Mouse (Mus musculus): ENCODE results near the gene Phldb1. TPM values are rescaled to one million over a fixed set of nuclear protein-coding genes. Genes with fewer than 3 reads are reported as not detected.
A peak's percentile ranks its signal among the peaks of the same experiment; 100 is the strongest.

The Phldb1 gene
- polyA plus RNA-seq, 2 experiments from 2014 or later: 0.32 TPM; not detected in 1

DNA sequence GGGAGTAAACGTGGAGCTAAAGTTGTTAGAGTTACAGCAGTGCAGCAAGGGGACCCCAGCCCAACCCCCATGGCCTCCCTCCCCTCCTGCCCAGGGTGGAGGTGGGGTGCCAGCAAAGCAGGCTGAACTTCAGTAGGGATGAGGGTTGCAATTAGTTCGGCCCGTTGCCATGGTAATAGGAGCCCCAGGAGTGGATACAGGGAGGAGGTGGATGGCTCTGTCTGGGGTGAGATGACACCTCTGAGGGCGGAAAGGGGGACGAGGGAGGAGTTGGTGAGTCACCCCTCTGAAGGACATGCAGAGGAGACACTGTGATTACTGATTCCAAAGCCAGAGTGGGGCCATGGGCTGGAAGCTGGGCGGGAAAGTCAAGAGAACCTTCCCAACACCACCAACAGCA lies 26.1 kb downstream of the Phldb1 start:
- no peak for ATAC-seq

DNA sequence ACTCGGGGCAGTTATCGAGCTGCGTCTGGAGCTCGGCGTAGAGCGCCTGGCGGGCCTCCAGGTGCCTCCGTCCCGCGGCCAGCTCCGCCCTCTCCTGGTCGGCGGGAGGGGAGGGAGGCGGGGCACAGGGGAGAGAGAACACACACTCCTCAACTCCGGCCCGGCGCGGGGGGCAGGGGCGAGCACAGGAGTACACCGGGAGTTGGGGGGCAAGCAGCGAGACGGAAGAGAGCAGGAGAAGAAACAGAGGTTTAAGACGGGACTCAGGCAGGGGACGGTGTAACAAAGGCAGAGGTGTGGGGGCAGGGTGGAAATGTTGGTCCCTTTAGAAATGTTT lies 26.6 kb downstream of the Phldb1 start:
- ATAC-seq: no peak

DNA sequence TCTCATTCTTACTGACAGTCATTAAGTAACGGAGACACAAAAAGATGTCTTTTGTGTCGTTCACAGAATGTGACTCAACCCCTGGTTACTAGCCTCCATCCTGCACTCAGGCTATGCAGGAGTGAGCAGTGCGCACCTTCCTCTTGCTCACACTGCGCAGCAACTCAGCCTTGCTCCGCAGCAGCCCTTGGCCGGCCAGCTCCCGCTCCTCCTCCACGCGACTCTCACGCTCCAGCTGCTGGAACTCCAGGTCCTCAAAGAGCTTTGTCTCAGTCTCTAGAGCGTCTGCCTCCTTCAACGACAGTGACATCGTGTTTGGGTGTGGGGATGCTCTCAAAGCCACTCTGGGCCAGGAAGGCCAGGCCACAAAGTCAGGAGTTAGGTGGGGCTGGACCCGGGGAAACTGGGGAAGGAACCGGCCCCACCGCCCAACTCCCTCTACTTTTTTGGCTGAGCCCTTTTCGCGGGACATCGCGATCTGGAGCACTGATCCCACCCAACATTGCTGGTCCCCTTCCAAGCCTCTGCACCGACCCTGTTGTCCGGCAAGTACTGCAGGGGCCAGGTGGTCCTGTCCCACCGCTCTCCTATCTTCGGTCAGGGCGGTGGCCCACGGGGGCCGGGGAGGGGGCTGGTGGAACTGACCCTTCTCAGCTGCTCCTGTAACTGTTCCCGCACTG lies 27.1 kb downstream of the Phldb1 start:
- ATAC-seq: no peak

DNA sequence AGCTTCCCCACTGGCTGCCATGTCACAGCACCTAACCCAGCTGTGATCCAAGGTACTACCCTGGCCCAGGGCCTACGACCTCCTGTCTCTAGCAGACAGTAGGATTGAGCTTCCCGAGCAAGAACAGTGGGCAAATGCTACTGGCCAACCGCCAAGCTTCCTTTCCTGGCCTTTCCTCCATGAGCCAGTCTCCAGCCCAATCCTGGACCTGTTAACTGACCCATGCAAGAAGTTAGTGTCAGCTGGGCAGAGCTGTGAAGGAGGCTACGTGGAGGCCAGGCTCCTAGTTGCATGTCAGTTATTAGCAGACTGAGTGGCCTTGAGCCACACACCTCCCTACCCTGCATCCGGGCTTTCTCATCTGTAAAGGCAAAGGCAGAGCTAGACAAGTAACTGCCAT lies 35.3 kb downstream of the Phldb1 start:
- no peak for ATAC-seq

DNA sequence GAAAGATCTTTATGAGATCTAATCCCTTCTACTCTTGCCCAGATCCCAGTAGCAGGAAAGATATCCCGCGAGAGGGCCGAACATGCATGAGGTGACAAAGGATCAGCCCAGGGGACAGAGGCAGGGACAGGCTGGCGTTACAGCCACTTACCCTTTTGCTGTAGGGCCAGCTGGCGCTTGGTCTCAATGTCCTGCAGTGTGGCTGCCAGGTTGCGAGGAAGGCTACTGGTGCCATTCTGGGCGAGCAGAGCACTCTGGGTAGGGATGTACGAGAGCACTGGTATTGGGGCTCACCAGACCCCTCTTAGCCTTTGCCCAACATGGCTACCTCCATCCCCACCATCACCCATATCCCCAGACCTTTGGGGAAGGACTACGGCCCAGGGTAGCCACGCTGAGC lies 35.8 kb downstream of the Phldb1 start:
- no peak for ATAC-seq

DNA sequence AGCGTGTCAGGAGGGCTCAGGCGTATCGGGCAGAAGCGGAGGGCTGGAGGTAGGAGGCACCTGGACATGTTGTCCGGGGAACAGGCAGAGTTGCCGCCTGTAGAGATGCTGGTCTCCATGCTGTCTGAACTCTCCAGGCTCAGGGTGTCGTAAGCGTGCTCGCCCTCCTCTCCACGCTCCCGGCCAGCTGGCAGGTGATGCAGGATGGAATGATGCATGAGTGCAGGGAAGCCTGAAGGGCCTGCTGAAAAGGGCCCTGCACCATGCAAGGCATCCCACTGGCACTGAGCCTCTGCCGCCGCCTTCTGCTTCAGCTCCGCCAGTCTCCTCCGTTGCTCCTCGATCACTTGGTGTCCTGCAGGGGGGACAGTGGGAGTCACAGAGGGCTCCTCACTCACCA lies 37.1 kb downstream of the Phldb1 start:
- no peak for ATAC-seq

DNA sequence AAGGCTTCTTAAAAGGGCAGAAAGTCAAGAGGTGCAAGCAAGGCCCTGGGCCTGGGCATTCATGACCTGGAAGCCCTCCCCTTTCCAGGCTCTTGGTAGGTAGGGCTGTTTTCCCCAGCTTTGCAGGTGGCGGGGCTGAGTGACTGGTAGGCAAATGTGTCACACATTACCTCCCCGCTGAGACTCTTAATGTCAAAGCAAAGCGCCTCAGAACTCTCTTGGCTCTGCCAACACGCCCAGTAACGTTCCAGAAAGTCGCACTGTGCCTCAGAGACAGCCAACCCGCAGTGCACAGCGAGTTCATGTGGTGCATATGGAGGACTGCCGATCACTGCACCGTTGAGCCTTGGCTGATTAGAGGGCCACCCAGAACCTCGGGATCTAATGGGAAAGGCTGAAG lies 41.9 kb downstream of the Phldb1 start:
- ATAC-seq: no peak

DNA sequence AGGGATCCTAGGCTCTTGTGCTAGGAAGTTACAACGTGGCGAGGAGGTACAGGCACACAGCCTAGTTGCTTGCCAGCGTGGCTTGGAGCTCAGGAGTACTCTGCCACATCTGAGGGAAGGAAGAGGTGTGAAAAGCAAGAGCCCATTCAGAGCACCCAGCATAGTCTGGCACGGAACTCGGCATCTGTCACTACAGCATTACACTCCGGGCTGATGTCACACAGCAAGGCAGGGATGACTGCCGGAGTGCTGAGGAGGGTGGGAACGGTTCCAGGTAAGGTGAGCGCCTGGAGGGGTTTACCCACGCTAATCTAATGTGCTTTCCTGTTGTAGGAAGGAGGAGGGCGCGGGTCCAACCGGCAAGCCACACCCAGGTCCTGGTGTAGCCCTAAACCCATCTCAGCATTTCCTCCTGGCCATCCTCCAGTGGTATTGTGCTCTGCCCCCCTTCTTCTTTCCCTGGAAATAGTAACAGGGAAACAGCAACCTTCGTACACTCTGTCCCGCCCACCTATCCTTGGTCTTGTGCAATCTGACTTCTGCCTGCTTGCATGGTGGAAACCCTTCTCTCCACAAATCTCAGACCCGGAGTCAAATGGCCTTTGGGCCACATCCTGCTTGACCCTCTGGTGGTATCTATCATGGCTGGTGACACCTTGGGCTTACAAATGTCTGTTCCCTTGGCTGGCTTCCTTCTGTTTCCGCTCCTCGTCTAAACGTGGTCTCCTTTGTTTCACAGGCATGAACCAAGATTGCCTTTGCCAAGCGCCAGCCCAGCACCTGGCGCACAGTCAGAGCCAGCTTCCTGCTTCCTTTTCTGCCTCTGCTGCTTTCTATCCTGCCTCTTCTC lies 43.1 kb downstream of the Phldb1 start:
- ATAC-seq: peak; percentile 43

DNA sequence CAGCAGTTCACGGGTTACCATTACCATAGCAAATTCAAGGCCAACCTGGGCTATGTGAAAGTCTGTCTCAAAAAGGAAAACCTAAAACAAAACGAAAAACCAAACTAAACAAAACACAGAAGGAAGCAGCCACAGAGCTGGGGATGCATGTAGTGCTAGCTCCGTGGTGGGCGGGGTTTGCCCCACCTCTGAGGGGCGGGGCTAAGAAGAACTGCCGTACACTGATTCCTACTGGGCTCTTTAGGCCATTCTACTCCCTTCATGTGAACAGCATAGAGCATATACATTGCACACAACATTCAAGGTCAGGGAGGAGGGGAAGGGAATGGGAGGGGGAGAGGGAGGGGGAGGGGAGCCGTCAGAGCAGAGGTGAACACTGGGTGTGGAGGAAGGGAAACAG lies 44.4 kb downstream of the Phldb1 start:
- ATAC-seq: peak; percentile 76

DNA sequence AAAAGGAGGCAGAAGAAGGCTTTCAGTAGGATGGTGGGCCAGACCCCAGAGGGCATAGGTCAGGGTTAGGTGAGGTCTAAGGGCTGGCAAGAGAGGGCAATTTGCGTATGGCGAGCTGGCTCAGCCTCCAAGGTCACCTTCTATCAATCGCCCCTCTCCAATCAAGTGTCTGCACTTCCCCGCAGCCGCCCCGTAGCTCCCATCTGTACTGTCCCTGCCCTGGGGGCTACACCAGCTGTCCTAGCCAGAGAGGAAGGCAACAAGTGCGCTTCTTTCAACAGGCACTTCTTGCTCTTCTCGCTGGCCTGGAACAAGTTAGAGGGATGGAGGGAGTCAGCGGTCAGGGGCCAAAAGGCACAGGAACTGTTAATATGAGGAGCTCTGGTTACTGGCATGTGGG lies 47.0 kb downstream of the Phldb1 start:
- no peak for ATAC-seq

DNA sequence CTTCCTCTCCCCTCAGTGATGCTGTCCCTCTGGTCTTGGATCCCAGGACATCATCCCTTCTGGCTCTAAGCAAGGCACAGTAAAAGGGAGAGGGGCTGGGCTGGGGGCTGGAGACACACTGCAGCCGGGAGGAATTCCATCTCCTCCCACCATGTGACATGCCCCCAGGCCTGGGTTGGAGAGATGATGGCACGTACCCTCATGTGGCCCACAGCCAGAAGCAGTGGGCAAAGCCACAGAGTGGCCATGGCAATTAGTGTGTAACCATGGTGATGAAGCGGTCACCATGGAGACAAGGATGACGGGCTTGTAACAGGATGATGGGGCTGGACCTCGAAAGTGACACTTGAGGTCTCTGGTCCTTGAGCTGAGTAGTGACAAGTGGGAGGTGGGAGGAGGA lies 48.4 kb downstream of the Phldb1 start:
- no peak for ATAC-seq

DNA sequence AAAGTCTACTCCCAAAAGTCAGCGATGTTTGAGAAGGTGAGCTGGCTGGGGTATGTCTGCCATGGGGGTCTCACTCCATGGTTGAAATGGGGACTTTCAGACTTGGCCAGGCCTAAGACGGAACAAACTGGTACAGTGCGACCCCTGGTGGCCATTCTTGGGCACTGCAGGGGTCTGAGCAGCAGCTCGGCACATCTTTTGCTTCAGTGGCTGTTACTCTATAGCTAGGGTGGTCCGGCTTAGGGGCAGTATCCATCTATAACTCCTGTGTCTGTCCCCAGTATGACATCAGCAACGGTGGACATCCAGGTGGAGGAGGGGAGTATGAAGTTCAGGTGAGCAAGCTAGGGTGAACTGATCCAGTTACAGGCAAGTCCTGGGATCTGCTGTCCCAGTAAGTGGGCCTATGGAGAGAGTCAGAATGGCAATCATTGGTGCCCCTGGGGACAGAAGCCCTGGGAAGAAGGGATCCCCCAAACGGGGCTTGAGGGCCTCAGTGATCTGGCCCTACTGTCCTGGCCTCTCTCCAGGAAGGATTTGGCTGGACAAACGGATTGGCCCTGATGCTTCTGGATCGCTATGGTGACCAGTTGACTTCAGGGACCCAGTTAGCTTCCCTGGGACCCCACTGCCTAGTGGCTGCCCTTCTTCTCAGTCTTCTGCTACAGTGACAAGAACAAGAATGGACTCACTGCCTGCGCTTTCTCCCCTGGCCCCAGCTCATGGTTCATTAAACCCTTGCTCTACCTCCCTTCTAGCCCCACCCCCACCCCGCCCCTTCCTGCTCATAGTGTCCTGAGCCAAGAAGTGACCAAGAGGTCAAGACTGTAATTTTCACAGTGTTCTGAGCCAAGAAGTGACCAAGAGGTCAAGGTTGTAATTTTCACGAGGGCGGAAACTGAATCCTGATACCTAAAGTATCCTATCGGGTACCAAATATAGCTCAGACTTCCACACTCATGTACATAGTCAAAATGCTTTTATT lies 49.4 kb downstream of the Phldb1 start:
- ATAC-seq: peak; percentile 41

DNA sequence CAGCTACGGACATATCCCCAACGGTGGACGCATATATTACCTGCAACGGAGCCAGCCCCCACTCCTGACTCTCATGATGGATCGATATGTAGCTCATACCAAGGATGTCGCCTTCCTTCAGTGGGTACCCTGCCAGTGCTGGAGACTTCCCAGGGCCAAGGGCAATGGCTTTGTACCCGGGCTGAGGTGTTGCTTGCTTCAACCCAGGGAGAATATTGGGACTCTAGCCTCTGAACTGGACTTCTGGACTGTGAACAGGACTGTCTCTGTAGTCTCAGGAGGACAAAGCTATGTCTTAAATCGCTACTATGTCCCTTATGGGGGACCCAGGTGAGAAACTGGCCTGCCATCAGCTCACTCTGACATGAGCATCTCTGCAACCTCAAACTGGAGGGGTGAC lies 52.0 kb downstream of the Phldb1 start:
- ATAC-seq: no peak

DNA sequence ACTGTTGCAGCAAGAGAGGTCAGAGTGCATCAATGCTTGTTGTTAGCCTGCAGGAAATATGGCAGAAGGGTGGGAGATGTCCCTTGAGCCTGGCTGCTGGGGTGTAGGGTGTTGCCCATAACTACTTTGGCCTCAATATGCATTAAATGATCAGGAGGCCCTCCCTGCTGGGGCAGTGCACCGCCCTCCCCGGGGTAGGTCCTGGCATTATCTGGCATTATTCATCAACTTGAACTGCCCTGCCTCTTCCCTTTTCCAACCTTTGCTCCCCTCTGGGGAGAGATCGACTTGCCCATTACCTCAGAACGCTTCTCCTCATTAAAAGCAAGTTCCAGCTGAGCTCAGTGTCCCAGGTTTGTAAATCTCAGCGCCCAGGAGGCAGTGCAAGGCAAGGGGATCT lies 55.4 kb downstream of the Phldb1 start:
- ATAC-seq: no peak

DNA sequence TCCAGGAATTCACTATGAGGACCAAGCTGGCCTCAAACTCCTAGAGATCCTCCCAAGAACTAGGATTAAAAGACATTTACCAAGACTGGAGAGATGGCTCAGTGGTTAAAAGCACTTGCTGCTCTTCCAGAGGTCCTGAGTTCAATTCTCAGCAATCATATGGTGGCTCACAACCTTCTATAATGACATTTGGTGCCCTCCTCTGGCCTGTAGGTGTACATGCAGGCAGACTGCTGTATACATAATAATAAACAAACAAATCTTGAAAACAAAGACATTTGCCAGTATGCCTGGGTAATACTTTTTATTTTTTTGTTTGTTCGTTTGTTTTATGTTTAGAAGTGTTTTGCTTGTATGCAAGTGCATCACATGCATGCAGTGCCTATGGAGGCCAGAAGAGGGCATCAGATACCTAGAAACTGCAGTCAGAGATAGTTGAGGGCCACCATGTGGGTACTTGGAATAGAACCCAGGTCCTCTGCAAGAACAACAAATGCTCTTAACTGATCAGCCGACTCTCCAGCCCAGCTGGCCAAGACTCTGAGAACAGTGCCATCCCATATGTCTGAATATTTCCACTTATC lies 56.6 kb downstream of the Phldb1 start:
- ATAC-seq: no peak

DNA sequence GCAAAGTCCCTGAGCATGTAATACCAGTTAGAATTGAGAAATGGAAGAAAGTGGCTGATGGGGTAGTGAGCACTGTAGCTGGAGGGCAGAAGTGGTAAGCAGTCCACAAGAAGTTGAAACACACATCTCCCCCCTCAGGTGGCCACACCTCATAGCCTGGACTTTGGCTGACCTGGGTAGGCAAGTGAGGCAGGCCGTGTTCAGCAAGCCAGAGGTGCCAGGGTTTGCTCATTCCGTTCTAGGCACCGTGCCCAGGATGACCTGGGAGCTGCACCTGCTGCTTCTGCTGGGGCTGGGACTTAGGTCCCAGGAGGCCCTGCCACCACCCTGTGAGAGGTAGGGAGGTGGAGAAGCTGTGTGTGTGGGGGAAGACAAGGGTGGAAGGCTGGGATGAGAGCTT lies 62.0 kb downstream of the Phldb1 start, which contains the start of gene Treh:
Treh (plus strand) TSS at position 229 of the 400 bp plus-strand sequence.
- no peak for ATAC-seq

DNA sequence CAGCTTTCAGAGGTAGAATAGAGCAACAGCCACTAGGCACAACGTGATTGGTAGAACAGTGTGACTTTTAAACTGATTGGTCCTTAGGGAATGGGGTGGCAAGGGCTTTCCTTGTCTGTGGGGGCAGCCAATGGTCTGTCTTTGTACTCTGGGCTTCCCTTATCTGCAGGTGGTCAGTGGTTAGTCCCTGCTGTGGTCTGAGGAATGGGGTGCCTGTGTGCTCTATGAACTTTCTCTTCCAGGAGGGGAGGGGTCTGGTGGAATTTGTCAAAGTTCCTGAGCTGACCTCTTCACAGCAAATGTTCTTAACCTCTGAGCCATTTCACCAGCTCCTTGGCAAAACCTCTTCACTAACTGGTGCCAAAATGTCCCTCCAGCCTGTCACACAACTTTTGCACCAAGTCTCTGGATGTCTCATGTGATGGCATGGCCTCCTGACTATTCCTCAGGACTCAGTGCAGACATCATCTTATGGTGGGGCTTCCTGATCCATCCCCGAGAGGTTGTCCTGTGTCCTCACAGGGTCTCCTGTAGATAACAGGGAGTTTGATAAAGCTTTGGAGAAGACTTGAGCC lies 62.6 kb downstream of the Phldb1 start:
- no peak for ATAC-seq

DNA sequence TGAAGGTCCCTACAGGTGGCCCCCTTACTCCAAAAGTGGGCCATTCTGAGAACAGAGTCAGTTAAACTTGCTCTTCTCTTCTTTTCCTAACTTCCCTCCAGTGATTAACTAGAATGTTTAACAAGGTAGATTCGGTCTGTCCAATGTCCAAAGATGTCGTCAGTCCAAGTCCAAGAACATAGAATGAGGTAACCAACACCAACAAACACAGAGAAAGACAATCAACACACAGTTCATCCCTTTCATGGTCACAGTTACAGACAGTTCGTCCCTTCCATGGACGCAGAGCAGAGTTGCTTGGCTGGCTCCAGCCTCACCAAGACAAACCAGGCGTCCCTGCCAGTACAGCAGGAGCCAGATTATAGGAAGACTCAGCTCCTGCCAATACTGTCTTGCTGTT lies 63.6 kb downstream of the Phldb1 start:
- no peak for ATAC-seq

DNA sequence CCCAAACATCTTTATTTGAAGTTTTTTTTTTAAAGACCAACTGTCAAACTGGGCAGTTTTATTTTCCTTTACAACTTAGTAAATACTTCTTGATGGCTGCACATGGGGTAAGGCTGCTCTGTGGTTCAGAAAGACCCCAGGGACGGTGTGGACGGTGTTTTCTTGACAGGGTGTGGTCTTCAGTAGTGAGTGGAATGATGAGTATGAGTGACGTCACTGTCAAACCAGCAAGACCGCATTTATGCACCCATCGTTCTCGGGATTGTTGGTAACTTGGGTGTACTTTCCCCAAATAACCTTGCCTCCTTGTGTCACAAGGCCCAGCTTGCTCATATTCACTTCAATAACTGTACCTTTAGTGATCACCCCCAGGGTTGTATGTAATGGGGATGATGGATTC lies 71.3 kb downstream of the Phldb1 start:
- ATAC-seq: no peak

DNA sequence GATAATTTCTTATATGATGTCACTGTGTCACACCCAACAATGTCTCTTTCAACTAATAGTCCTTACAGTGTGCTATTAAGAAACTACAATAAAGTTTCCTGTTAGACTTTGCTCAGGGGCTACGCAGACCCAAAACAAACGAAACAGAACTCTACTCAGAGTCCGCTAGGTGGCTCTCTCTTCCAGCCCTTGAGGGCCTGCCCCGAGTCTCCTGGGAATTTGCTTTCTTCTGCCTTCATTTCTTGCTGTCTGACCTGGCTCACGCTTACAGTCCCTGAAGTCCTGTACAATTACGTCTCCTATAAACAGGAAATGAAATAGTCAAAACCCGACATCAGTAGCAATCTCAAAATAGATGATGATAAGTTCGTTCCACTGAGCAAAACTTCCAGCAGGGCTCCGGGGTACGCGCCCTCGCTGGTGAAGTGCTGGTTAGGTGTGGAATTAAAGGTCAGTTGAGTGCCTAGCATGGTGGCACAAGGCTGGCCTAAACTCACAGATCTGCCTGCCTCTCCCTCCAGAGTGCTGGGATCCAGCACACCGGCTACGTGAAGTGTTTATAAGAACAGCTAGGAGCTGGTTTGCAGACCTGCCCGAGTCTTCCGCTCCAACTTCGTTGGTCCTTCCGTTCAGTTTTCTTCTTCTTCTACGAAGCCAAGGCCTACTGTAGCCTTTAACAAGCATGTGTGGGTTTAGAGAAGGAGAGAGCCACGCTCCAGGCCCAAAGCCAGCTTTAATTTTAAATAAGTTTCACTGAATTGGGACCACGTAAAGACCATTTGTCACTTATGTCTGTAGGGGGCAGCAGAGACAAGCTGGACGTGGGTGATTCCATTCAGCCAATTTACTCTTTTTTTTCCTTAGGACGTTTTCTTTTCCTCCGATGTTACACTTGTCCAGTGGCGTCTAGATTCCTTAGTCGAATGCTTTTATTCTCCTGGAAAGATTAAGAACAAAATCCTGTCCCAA lies 79.6 kb downstream of the Phldb1 start:
- peak; percentile 59 for ATAC-seq

DNA sequence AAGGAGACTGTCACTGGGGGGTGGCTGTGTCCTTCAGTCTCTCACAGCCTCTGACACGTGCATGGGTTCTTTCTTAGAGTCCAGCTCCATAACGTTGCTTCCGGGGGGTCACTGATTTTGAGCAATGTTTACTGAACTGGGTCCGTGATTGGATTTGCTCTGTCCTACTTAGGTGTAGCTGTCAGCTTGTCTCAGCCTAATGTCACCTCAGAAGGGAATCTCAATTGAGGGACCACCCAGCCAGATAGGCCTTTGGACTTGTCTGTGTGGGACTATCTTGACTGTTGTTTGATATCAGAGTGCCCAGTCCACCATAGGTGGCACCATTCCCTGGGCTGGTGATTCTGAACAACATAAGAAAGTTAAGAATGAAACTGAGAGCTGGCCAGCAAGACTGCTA lies 81.1 kb downstream of the Phldb1 start:
- no peak for ATAC-seq
